Mouse (Mus musculus) embryonic fibroblast, embryonic 13.5 days (primary cell): ENCODE data around the gene Camk2g. TPM values are rescaled to one million over a fixed set of nuclear protein-coding genes. Genes with fewer than 3 reads are reported as not detected.

ENCODE experiments used
- H3K27ac ChIP-seq: 2 replicates; pipeline ENCODE4 v1.5.1; 2012; ENCODE audit warnings: low read length, control low read depth, inconsistent platforms; ENCODE audit not compliant: insufficient read depth
- H3K4me1 ChIP-seq: 2 replicates; pipeline ENCODE4 v1.6.1; 2011; ENCODE audit warnings: low read length; ENCODE audit not compliant: control insufficient read depth, insufficient read depth
- H3K4me3 ChIP-seq: 2 replicates; pipeline ENCODE4 v1.5.1; 2011; ENCODE audit warnings: mild to moderate bottlenecking, control low read depth, low read length; ENCODE audit not compliant: insufficient read depth
- CTCF ChIP-seq: IDR thresholded peaks from 2 replicates; pipeline ENCODE4 v1.5.1; 2011; ENCODE audit warnings: mild to moderate bottlenecking, control low read depth, low read length, moderate library complexity, borderline replicate concordance; ENCODE audit not compliant: insufficient read depth
- POLR2A ChIP-seq: IDR thresholded peaks from 2 replicates; pipeline ENCODE4 v1.6.1; 2011; ENCODE audit warnings: low read depth, mild to moderate bottlenecking, control low read depth, low read length, moderate library complexity
- polyA plus RNA-seq: library from polyadenylated mRNA; stranded (reverse); fragments of >200 nt; gene quantifications from 2 replicates; pipeline ENCODE4 v1.2.4, GENCODE M21; 2011; ENCODE audit warnings: low read depth; ENCODE audit not compliant: missing spikeins, insufficient read length

Camk2g gene
- polyA plus RNA-seq, 1 experiment, result 105 TPM

DNA sequence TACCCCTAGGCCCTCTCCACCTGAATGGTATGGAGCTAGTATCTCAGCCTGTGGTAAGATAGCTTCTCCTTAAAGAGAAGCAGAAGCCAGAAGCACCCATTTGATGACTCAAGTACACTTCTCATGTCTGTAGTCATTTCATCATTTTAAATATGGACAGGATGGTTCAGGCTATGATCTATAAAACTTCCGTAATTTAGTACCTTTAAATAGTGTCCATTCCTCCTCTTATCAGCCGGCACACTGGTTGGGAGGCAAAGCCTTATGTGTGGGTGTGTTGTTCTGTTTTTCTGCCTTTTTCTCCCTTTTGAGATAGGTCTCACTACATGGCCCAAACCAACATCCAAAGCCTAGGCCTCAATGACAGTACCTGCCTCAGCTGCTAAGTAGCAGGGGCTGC, 95.4 kb downstream of the Camk2g start:
- Histone ChIP-seq H3K27ac (no peak overlapping the region), H3K4me3 (no peak overlapping the region), H3K4me1 (peaks cover 8% of the 10 kb centered on the region)
- TF ChIP-seq POLR2A (no peak), CTCF (no peak)

DNA sequence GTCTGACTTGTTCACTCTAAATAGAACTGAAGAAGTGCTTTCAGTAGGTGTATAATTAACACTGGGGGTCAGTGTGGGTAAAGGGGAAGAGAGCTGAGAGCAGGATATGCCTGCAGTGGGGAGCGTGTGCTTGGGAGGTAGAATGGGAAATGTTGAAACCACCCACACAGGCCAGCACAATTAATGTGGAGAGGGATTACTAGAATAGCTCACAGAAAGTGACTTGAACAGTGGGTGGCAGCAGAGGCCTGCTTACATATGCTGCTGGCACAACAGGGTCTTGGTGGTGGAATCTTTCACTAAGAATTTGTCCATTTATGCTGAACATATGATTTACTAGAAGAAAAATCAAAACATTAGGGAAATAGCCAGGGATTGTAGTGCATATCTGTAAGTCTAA, 96.9 kb downstream of the Camk2g start:
- Histone ChIP-seq H3K4me3 (peak overlapping the region; percentile 50), H3K4me1 (peaks cover 8% of the 10 kb centered on the region), H3K27ac (0 out of 2 replicates have a peak overlapping the region, but pooled peaks have one; percentile 14)
- no peak for TF ChIP-seq CTCF
- no peak for TF ChIP-seq POLR2A

DNA sequence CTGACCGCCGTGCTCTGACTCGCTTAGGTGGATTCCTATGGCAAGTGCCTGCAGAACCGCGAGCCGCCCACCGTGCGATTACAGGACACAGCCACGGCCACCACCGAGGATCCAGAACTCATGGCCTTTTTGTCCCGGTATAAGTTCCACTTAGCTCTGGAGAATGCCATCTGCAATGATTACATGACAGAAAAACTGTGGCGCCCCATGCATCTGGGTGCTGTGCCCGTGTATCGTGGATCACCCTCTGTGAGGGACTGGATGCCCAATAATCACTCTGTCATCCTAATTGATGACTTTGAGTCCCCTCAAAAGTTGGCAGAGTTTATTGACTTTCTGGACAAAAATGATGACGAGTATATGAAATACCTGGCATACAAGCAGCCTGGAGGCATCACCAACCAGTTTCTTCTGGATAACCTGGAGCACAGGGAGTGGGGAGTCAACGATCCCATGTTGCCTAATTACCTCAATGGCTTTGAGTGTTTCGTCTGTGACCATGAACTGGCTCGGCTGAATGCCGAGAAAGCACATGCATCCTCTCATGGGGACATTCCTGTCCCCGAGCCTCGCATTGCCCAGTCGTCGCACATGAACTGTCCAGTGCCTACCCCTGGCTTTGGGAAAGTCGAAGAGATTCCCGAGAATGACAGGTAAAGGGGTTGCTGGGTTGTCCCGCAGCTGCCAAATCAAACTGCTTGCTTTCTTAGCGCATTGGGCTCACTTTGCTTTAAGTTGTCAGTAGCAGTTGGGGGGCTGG, 97.9 kb downstream of the Camk2g start:
- Histone ChIP-seq H3K27ac (peak overlapping the region; percentile 10; the same call in 1 of the 2 replicates), H3K4me3 (peak overlapping the region; percentile 50), H3K4me1 (peaks cover 8% of the 10 kb centered on the region)
- no peak for TF ChIP-seq POLR2A
- TF ChIP-seq CTCF, result no peak

DNA sequence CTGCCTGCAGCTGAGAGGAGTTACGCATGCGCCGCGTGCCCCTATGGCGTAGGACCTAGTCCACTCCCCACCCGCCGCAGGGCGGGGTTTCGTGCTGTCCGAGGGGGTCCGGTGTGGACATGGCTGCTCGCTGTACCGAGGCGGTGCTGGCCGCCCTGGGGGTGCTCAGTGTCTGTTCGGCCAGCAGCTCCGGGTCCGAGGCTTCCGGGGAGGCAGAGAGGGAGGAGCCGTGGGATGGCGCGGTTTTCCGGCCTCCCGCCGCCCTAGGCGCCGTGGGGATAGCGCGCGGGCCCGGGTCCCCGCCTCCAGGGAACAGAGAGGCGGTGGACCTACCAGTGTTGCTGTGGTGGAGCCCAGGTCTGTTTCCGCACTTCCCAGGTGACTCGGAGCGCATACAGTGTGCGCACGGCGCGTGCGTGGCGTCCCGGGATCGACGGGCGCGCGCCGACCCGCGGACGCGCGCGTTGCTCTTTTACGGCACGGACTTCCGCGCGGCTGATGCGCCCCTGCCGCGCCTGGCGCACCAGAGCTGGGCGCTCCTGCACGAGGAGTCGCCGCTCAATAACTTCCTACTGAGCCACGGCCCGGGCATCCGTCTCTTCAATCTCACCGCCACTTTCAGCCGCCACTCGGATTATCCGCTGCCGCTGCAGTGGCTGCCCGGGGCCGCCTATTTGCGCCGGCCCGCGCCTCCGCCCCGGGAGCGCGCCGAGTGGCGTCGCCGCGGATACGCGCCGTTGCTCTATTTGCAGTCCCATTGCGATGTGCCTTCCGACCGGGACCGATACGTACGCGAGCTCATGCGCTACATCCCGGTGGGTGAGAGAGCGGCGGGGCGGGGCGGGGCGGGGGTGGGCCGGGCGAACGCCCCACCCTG, 98.8 kb downstream of the Camk2g start, which contains the start of gene Fut11:
Gene Fut11 (plus strand): TSS at position 85 of the 877 bp plus-strand sequence.
- Histone ChIP-seq H3K4me3 (peak within 1 kb of the TSS; percentile 50), H3K27ac (peak within 1 kb of the TSS; percentile 80), H3K4me1 (peaks cover 5% of the 10 kb centered on the region)
- TF ChIP-seq CTCF (no peak), POLR2A (peak; percentile 75)

DNA sequence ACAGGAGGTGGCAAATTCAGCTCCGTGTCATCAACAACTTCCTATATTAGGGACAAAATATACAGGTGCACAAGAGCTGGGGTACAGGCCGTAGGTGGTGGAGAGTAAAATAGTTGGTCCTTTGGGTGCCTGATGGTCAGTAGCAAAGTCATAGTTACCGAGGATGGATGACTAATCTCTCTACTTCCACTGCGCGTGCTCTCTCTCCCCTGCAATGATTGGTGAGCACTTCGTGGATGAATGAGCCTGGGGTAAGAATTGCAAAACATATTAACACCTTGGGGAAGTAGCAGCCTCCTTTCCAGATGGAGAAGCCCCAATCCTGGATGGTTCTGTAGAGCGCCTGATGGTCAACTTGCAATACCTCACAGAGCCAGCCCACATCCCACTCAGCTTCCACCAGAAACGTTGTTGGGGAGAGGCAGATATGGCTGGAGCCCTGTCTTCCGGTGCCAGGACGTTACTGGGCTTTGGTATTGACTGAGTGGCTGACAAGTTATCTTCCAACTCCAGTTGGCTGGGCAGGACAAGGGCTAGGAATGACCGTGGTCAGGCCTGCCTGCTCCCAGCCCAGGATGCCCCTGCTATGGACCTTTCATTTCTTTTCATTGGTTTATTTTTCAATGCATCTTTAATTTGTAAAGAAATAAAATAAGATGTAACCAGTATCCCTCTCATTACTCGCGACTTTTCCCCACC, 99.6 kb downstream of the Camk2g start:
- Histone ChIP-seq H3K27ac (no peak overlapping the region), H3K4me3 (peak overlapping the region; percentile 50), H3K4me1 (peaks cover 5% of the 10 kb centered on the region)
- TF ChIP-seq CTCF (no peak), POLR2A (no peak)

DNA sequence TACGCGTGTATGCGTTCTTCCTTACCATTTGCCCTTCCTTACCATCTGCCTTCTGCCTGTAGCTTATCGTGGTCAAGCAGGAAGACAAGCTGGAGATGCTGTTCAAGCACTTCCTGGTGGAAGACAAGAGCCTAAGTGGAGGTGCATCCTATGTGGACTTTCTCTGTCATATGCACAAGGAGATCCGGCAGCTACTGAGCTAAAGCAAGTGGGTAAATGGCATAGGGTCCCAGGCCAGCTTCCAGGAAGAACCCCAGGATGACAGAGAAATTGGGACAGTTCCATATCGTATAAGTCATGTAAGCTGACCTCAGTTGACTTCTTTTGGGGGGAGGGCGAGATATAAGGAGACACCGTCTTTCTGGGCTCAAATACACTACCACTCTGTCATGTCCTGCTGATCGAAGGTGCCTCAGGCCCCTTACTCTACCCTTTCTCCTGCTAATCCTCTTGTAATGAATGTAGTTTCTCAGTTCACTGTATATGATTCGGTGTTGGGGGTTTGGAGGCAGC, 100.2 kb downstream of the Camk2g start:
- Histone ChIP-seq H3K4me1 (peaks cover 4% of the 10 kb centered on the region), H3K4me3 (no peak overlapping the region), H3K27ac (no peak overlapping the region)
- TF ChIP-seq POLR2A (no peak), CTCF (no peak)

DNA sequence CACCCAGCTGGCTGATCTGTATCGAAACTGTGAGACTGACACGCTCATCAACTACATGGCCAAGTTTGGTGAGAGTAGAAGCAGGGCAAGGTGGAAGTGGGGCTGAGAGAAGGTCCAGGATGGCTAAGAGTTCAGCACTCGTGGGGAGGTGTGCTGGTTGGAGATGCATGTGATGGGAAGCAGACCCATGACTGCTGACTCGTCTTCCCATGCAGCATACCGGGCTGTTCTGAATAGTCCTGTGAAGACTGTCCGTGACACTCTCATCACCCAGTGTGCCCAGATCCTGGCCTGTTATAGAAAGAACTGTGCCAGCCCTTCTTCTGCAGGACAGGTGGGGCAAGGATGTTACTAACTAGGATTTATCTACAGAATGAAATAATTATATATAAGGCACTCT, 102.1 kb downstream of the Camk2g start:
- TF ChIP-seq CTCF, result no peak
- no peak for TF ChIP-seq POLR2A

DNA sequence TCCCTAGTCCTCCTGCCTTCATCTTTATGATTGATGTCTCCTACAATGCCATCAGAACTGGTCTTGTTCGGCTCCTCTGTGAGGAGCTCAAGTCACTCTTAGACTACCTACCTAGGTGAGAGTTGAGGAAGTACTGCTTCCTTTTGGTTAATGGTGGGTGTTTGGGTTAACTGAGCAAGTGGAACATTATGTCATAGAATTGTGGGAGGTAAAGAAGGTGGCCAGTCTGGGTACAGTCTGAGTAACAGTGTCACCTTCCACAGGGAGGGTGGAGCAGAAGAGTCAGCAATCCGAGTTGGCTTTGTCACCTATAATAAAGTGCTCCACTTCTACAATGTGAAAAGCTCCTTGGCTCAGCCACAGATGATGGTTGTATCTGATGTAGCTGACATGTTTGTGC, 104.9 kb downstream of the Camk2g start:
- TF ChIP-seq POLR2A, result no peak
- TF ChIP-seq CTCF, result no peak
- H3K27ac ChIP-seq, result no peak overlapping the region
- no peaks in the 10 kb centered on the region for H3K4me1 ChIP-seq
- no peak overlapping the region for H3K4me3 ChIP-seq

More for the DNA sequence above, 102.1 kb downstream of the Camk2g start:
- H3K4me3 ChIP-seq, result no peak overlapping the region
- H3K27ac ChIP-seq, result no peak overlapping the region
- H3K4me1 ChIP-seq, result peaks cover 2% of the 10 kb centered on the region; the same call in 1 of the 2 replicates

DNA sequence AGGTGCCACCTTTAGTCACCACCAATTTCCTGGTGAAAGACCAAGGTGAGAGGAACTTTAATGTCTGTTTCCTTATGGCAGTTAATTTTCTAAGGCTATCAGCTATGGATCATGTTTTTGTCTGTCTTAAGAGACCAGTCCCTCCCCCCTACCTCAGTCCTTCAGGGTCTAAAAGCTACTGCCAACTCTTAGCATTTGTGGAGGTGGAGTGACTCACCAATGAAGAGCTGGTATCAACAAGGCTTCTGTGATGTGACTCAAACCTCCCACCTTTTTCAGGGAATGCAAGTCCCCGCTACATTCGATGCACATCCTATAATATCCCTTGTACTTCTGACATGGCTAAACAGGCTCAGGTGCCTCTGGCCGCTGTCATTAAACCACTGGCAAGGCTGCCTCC, 107.3 kb downstream of the Camk2g start:
- Histone ChIP-seq H3K27ac (no peak overlapping the region), H3K4me3 (no peak overlapping the region), H3K4me1 (no peaks in the 10 kb centered on the region)
- TF ChIP-seq CTCF, result no peak
- TF ChIP-seq POLR2A, result no peak

Other genes starting within 250 kb of the Camk2g start
- 80.3 and 93.9 TPM in 2 replicates for gene Ppp3cb, start 247.5 kb downstream of the Camk2g start, polyA plus RNA-seq
- gene Usp54, start 153.0 kb downstream of the Camk2g start, polyA plus RNA-seq, result 7.1 and 8.4 TPM in 2 replicates
- not detected in 2 replicates for gene Myoz1, start 137.5 kb downstream of the Camk2g start, polyA plus RNA-seq
- gene Synpo2l, start 125.7 kb downstream of the Camk2g start, polyA plus RNA-seq, result 0.33 TPM in 1 of 2 replicates, not detected in the other
- 85.1 and 91.8 TPM in 2 replicates for gene Sec24c, start 119.8 kb downstream of the Camk2g start, polyA plus RNA-seq
- gene Fut11, start 99.1 kb downstream of the Camk2g start, polyA plus RNA-seq, result 14.5 and 24.4 TPM in 2 replicates
- gene Chchd1, start 91.1 kb downstream of the Camk2g start, polyA plus RNA-seq, result 99.8 and 109 TPM in 2 replicates
- gene Zswim8, start 86.5 kb downstream of the Camk2g start, polyA plus RNA-seq, result 125 and 130 TPM in 2 replicates
- gene Ndst2, start 59.5 kb downstream of the Camk2g start, polyA plus RNA-seq, result 27.3 and 32.0 TPM in 2 replicates
- 75.9 and 142 TPM in 2 replicates for gene Plau, start 42.6 kb upstream of the Camk2g start, polyA plus RNA-seq
- 494 and 636 TPM in 2 replicates for gene Vcl, start 135.3 kb upstream of the Camk2g start, polyA plus RNA-seq